Mouse (Mus musculus): ENCODE results near the gene Slc1a2.
A peak's percentile ranks its signal among the peaks of the same experiment; 100 is the strongest.

Slc1a2 gene

DNA sequence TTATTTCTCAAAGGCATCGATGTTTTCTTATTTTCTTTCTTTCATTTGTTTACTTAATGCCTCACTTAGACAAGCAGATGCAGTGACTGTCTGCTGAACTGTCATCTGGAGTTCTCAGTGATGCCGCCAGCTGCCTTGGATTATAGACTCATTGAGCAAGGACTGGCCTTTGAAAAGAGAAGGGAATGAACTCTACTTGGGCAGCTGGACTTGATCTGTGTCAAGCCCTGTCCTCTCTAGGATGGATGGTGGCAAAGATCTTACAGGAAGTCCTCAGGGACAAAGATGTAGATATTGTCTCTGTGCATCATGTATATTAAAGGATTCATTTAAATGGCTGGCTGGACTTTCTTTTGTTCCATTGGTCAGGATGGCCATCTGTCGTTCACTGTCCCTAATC, 5.4 kb downstream of the Slc1a2 start:
- DNase-seq (ENCODE audit: low spot score in 2 of 2), result no peak

DNA sequence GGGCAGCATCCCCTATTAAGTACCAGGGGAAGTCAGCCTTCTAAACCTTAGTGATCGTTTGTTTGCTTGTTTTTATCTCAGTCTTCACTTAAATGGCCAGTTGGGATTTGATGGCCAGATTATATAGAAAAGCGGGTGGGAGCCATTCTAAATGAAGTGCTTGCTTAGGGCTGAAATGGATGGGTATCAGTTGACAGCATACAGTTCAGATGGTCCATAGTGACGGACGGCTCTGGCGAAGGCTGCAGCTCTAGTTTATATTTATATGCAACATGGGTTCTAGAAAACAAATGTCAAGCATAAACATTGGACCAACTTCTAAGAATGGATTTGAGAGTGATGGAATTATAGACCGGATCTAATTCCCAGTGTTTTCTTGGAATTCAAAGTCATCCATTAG, 9.5 kb downstream of the Slc1a2 start:
- no peak for DNase-seq (ENCODE audit: low spot score in 2 of 2)

DNA sequence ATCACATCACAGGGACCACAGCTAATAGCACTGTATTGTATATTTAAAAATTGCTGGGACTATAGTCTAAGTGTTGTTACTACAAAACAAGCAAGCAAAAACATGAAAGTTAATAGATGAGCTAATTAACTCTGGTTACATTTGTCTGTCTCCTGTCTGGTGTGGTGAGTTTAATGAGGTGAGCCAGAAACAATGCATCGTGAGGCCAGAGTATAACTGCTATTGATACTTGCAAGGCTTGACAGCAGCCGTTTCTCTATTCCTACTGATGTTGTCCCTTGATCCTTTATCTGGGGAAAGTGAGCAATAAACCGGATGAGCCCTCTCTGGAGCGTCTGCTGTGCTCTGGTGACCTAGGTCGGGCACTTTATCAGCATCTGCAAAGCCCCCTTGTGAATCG, 11.1 kb downstream of the Slc1a2 start:
- no peak for DNase-seq (ENCODE audit: low spot score in 2 of 2)

DNA sequence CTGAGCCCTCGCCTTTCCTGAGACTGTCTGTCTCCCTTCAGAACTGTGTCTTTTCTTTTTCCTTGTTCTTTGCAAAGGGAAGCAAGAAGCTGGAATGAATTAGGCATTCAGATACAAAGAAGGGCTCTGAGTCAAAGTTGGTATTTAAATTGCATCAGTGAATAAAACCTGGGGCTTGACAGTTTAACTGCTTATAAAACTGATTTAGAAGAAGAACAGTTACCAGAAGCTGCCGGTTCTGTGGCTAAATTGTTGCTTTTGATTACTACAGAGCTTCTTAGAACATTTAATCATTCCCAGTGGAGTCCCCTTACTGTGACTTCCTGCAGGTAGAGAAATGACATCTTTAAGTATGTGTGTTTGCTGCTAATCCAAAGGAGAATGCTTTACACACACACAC, 16.1 kb downstream of the Slc1a2 start:
- DNase-seq (ENCODE audit: low spot score in 2 of 2), result no peak

DNA sequence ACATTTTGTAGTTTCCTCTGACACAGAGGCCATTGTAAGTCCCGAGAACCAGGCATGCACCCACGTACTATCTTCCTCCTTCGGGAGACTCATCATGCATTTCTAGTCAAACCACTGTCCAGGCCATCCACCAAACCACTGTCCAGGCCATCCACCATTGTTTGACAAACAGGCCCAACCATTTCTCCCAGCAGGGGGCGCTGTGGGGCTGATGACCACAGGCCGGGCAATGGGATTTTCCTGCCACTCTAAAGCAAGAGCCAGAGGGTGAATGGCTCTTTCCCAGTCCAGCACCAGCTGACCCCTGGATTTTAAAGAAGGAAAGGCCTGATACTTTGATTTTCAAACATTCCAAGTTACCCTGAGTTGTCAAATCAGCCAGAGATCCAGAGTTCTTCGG, 16.8 kb downstream of the Slc1a2 start:
- DNase-seq (ENCODE audit: low spot score in 2 of 2), result peak; percentile 62 to 71

- DNase-seq (ENCODE audit: low spot score in 2 of 2), result no peak
Measured at GRCm38 (mm10) chr2:102676716-102677312, 18.4 kb downstream of the Slc1a2 start.

GRCm38 (mm10) chr2:102677400-102677799, 18.9 kb downstream of the Slc1a2 start:
- DNase-seq (ENCODE audit: low spot score in 2 of 2), result no peak

- no peak for DNase-seq (ENCODE audit: low spot score in 2 of 2)
Measured at GRCm38 (mm10) chr2:102681351-102681750, 22.9 kb downstream of the Slc1a2 start.

GRCm38 (mm10) chr2:102682168-102682567, 23.7 kb downstream of the Slc1a2 start:
- no peak for DNase-seq (ENCODE audit: low spot score in 2 of 2)

- DNase-seq (ENCODE audit: low spot score in 2 of 2), result no peak
Measured at GRCm38 (mm10) chr2:102685371-102686107, 27.1 kb downstream of the Slc1a2 start.

DNA sequence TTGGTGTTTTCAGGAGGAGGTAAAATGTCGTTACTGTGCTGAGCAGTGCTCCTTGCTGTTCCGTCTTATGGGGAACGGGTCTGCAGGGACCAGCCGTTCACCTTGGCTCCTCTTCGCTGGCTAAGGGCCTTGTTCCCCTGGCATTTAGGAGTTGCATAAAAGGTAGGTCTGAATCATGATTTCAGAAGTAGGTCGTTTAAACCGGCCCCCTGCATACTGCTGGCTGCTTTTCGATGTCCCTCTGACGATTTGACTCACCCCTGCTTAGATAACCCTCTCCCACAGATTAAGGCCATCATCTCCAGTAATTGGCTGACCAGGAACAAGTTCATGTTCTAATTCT, 27.6 kb downstream of the Slc1a2 start:
- no peak for DNase-seq (ENCODE audit: low spot score in 2 of 2)

DNA sequence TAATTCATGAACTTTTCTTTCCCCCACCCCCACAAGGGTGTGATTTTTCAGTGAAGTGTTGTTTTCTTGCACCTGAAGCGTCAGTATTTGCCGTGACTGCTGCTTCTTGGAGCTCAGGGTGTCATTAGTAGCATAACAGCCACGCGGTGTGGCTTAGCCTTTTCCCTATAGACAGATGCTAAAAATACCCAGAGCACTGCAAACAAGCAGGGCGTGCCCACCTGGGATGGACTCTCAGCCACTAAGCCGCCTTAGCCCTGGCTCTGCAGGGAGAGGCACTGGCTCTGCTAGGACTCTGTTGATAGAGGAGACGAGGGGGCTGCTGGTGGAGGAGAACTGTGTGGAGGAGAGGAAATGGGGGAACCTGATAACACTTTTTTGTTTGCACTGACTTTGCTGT, 35.1 kb downstream of the Slc1a2 start:
- no peak for DNase-seq (ENCODE audit: low spot score in 2 of 2)

GRCm38 (mm10) chr2:102694750-102695149, 36.3 kb downstream of the Slc1a2 start:
- no peak for DNase-seq (ENCODE audit: low spot score in 2 of 2)

GRCm38 (mm10) chr2:102695541-102695940, 37.1 kb downstream of the Slc1a2 start:
- DNase-seq (ENCODE audit: low spot score in 2 of 2), result no peak

GRCm38 (mm10) chr2:102697732-102698131, 39.3 kb downstream of the Slc1a2 start:
- no peak for DNase-seq (ENCODE audit: low spot score in 2 of 2)

DNA sequence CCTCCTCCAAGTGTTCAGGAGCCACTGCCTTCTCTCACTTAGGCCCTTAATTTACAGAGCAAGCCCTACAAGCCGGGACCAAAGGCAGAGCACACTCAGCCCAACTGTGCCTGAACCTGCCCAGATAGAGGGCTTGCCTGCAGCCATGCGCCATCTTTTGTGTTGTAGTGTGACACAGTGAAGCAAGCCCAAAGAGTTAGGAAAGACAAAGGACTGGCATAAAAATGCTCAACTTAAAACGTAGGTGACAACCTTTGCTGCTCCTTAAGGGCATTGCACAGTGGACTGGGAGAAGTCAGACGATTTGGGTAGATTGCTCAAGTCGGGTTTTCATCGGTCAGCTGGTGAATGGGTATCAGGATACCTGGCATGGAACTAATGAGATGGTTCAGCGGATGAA, 41.5 kb downstream of the Slc1a2 start:
- no peak for DNase-seq (ENCODE audit: low spot score in 2 of 2)

- no peak for DNase-seq (ENCODE audit: low spot score in 2 of 2)
Measured at GRCm38 (mm10) chr2:102700695-102701094, 42.2 kb downstream of the Slc1a2 start.

DNA sequence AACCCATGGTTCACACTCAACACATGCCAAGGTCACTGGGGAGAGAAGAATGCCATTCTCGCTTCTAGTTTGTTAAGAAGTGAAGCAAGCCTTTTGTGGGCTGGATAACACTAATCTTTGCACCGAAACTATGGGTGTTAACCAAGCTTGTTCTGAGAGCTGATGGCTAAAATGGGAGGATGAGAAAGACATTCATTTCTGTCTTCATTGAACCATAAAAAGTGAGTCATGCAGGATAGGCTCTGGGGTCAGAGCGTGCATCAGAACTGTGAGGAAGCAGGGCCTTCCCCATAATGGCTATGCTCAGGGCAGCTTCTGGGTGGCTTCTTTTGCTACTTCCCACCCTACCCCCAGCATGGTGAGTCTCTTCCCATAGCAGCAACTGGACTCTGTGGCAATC, 42.9 kb downstream of the Slc1a2 start:
- no peak for DNase-seq (ENCODE audit: low spot score in 2 of 2)

DNA sequence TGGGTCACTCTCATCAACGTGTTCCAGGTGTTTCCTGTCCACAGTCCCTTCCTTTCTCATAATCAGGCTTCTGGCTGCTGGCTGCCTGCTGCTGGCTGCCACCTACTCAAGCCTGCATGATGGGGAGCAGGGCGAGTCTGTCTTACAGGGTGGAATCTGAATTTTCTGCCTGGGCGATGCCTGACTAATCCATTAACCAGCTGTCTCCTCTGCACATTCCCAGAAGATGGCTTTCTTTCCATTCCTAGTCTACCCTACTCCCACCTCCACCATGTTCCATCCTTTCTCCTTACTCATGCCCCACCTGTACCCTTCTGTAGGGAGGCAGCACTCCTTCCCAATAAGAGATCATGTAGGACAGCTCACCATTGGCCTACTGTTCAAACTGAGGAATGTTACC, 45.1 kb downstream of the Slc1a2 start:
- peak; percentile 57 to 73 for DNase-seq (ENCODE audit: low spot score in 2 of 2)

DNA sequence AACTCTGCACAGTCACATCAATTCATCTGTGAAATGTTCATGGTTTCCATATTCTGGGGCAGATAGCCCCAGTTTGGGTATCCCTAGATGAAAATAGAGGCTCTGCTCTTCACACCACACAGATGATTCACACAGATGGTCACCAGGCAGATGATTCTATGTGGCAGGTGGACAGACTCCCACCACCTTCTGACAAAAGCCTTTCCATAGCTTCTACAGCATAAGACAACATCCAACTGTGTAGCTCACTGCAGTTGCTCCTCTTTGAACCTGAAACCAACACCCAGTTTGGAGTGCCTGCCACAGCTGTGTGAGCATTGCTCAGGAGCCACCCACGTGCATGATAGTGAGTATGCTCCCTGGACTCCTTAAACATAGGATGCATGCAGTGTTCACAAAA, 46.3 kb downstream of the Slc1a2 start:
- peak; percentile 51 to 83 for DNase-seq (ENCODE audit: low spot score in 2 of 2)

GRCm38 (mm10) chr2:102711511-102711910, 53.1 kb downstream of the Slc1a2 start:
- no peak for DNase-seq (ENCODE audit: low spot score in 2 of 2)

DNA sequence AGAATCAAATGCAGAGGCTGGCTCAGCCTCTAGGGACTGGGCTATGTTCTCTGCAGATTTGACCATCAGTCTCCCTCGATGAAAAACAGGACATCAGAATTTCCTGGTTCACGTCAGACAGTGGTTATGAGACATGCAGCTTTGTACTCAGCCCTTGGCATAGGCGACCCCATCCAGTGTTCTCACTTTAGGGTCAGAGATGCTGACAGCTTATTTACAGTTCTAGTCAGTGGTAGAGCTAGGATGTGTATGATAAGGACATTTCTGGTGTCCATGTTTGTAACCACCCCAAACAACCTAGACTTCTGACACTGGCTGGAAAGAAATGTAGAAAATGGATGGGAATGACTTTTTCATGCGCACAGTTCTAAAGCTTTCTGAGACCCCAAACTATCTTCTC, 53.6 kb downstream of the Slc1a2 start:
- no peak for DNase-seq (ENCODE audit: low spot score in 2 of 2)

- DNase-seq (ENCODE audit: low spot score in 2 of 2), result no peak
Measured at GRCm38 (mm10) chr2:102712678-102713628, 54.5 kb downstream of the Slc1a2 start.
